Mouse (Mus musculus): ENCODE measurements around the gene Ndufaf1. TPM values are rescaled to one million over a fixed set of nuclear protein-coding genes. Genes with fewer than 3 reads are reported as not detected.
A peak's percentile ranks its signal among the peaks of the same experiment; 100 is the strongest.

The Ndufaf1 gene
- polyA plus RNA-seq (2015; fragmentation: Nextera tagmentation; extraction: Ambion mirVana) = 41.9 and 44.9 TPM in 2 replicates

DNA sequence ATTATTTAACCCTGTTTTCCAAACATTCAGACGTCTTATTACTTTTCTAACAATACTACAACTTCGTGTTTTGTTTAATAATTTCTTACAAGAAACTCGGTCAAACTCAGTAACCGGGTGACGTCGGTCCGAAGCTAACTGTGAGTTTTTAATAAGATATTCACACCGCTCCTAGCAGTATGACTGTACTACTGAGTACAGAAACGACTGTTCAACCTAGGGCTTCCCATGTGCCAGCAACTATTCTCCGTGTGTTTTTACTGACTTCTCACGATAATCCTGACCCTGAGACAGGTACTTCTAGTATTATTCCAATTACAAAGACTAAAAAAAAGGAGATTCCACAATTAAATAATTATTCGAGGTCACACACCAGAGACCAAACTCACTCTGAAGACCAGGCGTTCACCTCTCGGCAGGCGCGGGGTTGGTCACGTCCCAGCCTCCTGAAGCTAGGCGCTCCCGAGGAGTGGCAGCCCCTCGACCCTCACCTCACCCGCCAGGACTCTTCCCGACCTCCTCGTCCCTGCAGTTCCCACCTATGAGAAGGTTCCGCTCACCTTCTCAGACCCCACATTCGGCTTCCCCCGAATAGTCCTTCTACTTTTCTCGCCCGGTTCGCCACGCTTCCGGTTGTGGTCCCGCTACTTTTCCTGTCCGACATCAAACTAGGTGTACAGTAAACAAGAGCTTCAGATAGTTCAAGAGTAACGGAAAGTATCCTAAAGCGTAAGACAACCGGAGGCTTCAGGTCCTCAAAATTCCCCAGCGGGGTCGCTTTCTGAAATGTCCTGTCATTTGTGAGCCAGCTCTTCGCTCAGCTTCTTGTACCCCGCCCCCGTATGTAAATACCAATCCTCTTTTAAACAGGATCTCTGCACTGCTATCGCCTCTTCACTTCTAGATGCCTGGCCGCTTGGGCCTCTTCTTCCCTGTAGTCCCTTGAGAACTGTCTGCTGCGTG is at the start of gene Ndufaf1:
Ndufaf1 (minus strand) TSS at position 608 of the 963 bp plus-strand sequence.
- H3K4me2 ChIP-seq (ENCODE audit: low read length) = peak within 1 kb of the TSS; percentile 86
- no peak within 1 kb of the TSS for H3K27ac ChIP-seq (ENCODE audit: low read depth, low read length)
- H3K9me3 ChIP-seq (ENCODE audit: control insufficient read depth, low read length) = no peaks in the 10 kb centered on the region
- peaks cover 4% of the 10 kb centered on the region; the same call in 1 of the 2 replicates for H3K36me3 ChIP-seq (ENCODE audit: control insufficient read depth, insufficient read depth, low read length)
- peaks cover 7% of the 10 kb centered on the region for H3K4me1 ChIP-seq (ENCODE audit: control insufficient read depth, insufficient read depth, low read depth, low read length)
- no peaks in the 10 kb centered on the region for H3K27me3 ChIP-seq (replicated peaks; ENCODE audit: control insufficient read depth, insufficient read depth, low read length)
- H3K9ac ChIP-seq (ENCODE audit: low read depth, low read length) = peak within 1 kb of the TSS; percentile 85
- peak within 1 kb of the TSS; percentile 79 for H3K4me3 ChIP-seq (ENCODE audit: low read length)
- ATAC-seq = peak; percentile 96
- 2% methylated on average over 44 of the region's 44 CpGs for WGBS

DNA sequence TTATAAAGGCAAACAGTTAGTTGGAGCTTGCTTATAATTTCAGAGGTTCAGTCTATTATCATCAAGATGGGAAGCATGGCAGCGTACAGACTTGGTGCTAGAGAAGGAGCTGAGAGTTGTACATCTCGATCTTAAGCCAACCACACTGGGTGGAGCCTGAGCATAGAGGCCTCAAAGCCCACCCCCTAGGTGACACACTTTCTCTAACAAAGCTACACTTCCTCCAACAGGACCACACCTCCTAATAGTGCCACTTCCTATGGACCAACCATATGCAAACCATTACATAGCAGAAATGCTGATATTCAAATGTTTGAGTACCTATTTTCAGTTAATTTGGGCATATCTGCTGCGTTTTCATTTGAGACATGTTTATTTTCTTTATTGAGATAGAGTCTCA is 47.4 kb upstream of the Ndufaf1 start:
- Histone ChIP-seq H3K27ac (ENCODE audit: low read depth, low read length) (no peak overlapping the region), H3K36me3 (ENCODE audit: control insufficient read depth, insufficient read depth, low read length) (peaks cover 21% of the 10 kb centered on the region), H3K9ac (ENCODE audit: low read depth, low read length) (no peak overlapping the region), H3K9me3 (ENCODE audit: control insufficient read depth, low read length) (no peaks in the 10 kb centered on the region), H3K27me3 (replicated peaks; ENCODE audit: control insufficient read depth, insufficient read depth, low read length) (no peaks in the 10 kb centered on the region), H3K4me3 (ENCODE audit: low read length) (no peak overlapping the region), H3K4me1 (ENCODE audit: control insufficient read depth, insufficient read depth, low read depth, low read length) (no peaks in the 10 kb centered on the region), H3K4me2 (ENCODE audit: low read length) (no peak overlapping the region)
- WGBS = 95% methylated on average over 3 of the region's 3 CpGs
- ATAC-seq = no peak

DNA sequence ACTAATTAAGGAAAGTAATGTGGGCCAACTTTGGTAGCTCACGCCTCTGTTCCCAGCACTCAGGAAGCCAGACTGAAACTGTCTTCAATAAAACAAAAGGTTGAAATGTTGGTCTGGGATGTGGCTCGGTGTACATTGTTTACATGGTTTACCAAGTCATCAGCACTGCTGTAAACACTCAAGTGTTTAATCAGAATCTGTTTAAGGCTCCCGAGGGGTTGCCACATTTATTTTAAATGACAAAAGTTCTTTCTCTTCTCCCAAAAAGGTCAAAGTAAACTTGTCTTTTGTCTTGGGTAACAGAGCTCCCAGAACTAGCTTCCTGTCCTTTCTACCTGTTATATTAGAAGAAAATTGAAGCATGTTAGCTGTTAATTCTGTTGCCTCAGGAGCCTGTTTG is 45.0 kb upstream of the Ndufaf1 start:
- no peaks in the 10 kb centered on the region for H3K4me1 ChIP-seq (ENCODE audit: control insufficient read depth, insufficient read depth, low read depth, low read length)
- no peak for ATAC-seq
- H3K4me2 ChIP-seq (ENCODE audit: low read length) = no peak overlapping the region
- H3K4me3 ChIP-seq (ENCODE audit: low read length) = no peak overlapping the region
- H3K36me3 ChIP-seq (ENCODE audit: control insufficient read depth, insufficient read depth, low read length) = peaks cover 18% of the 10 kb centered on the region
- H3K27me3 ChIP-seq (replicated peaks; ENCODE audit: control insufficient read depth, insufficient read depth, low read length) = no peaks in the 10 kb centered on the region
- 88% methylated on average over 3 of the region's 3 CpGs for WGBS
- no peak overlapping the region for H3K27ac ChIP-seq (ENCODE audit: low read depth, low read length)
- no peak overlapping the region for H3K9ac ChIP-seq (ENCODE audit: low read depth, low read length)
- no peaks in the 10 kb centered on the region for H3K9me3 ChIP-seq (ENCODE audit: control insufficient read depth, low read length)

DNA sequence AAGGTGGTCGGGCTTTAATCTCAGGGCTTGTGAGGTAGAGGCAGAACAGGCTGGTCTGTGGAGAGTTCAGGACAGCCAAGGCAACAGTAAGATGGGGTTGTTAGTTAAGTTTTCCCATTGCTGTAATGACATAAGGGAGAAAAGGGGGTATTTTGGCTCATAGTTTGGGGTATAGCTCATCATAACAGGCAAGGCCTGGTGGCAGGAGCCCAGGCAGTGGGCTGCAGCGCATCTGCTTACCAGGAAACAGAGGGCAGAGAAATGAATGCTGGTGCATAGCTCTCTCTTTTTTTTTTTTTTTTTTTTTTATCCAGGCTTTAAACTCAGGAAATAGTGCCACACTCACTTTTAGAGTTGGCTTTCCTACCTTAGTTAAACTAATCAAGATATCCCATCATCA is 40.5 kb upstream of the Ndufaf1 start:
- H3K9me3 ChIP-seq (ENCODE audit: control insufficient read depth, low read length) = no peaks in the 10 kb centered on the region
- H3K9ac ChIP-seq (ENCODE audit: low read depth, low read length) = no peak overlapping the region
- peaks cover 12% of the 10 kb centered on the region; the same call in 1 of the 2 replicates for H3K36me3 ChIP-seq (ENCODE audit: control insufficient read depth, insufficient read depth, low read length)
- H3K4me2 ChIP-seq (ENCODE audit: low read length) = no peak overlapping the region
- H3K4me1 ChIP-seq (ENCODE audit: control insufficient read depth, insufficient read depth, low read depth, low read length) = no peaks in the 10 kb centered on the region
- WGBS = 96% methylated on average over 2 of the region's 2 CpGs
- no peak overlapping the region for H3K27ac ChIP-seq (ENCODE audit: low read depth, low read length)
- no peak overlapping the region for H3K4me3 ChIP-seq (ENCODE audit: low read length)
- no peak for ATAC-seq
- H3K27me3 ChIP-seq (replicated peaks; ENCODE audit: control insufficient read depth, insufficient read depth, low read length) = no peaks in the 10 kb centered on the region

DNA sequence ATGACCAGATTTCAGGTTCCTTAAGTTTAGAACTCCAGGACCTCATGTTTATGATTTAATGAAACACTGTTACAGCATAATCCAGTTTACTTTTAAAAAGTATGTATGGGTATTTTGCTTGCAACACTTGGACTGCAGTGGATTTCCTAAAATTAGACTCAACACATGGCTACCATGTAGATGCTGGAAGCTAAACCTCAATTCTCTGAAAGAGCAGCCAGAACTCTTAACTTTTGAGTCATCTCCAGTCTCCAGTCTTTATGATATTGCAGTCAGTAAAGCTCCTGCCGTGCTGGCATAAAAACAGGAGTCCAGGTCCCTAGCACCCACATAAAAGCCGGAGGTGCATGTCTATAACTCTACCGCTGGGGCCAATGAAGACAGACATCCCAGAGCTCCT is 37.3 kb upstream of the Ndufaf1 start:
- Histone ChIP-seq H3K27me3 (replicated peaks; ENCODE audit: control insufficient read depth, insufficient read depth, low read length) (no peaks in the 10 kb centered on the region), H3K9me3 (ENCODE audit: control insufficient read depth, low read length) (no peaks in the 10 kb centered on the region), H3K27ac (ENCODE audit: low read depth, low read length) (no peak overlapping the region), H3K9ac (ENCODE audit: low read depth, low read length) (no peak overlapping the region), H3K4me3 (ENCODE audit: low read length) (no peak overlapping the region), H3K4me2 (ENCODE audit: low read length) (no peak overlapping the region), H3K36me3 (ENCODE audit: control insufficient read depth, insufficient read depth, low read length) (no peaks in the 10 kb centered on the region), H3K4me1 (ENCODE audit: control insufficient read depth, insufficient read depth, low read depth, low read length) (no peaks in the 10 kb centered on the region)
- WGBS = 100% methylated on average over 3 of the region's 3 CpGs
- ATAC-seq = no peak

DNA sequence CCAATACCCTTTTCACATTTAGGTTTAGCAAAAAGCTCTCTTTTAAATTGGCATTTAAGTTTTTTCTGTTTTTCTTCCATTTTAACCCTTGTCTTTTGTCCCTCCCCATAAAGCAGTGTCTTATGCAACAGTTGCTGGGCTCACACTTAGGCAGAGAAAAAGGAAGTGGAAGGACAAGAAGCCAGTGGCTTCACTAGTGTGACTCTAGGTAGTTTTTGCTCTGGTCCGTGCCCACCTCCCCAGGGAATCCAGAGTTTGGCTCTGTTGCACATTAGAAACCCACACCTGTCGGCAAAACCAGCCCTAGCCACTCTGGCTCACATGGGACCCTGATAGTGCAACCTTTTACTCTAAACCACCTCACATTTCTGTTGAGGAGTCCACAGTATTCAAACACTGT is 35.8 kb upstream of the Ndufaf1 start:
- H3K4me1 ChIP-seq (ENCODE audit: control insufficient read depth, insufficient read depth, low read depth, low read length) = no peaks in the 10 kb centered on the region
- ATAC-seq = no peak
- no peak overlapping the region for H3K4me3 ChIP-seq (ENCODE audit: low read length)
- 79% methylated on average over 2 of the region's 2 CpGs for WGBS
- H3K4me2 ChIP-seq (ENCODE audit: low read length) = no peak overlapping the region
- no peak overlapping the region for H3K27ac ChIP-seq (ENCODE audit: low read depth, low read length)
- no peaks in the 10 kb centered on the region for H3K9me3 ChIP-seq (ENCODE audit: control insufficient read depth, low read length)
- H3K27me3 ChIP-seq (replicated peaks; ENCODE audit: control insufficient read depth, insufficient read depth, low read length) = no peaks in the 10 kb centered on the region
- no peak overlapping the region for H3K9ac ChIP-seq (ENCODE audit: low read depth, low read length)
- H3K36me3 ChIP-seq (ENCODE audit: control insufficient read depth, insufficient read depth, low read length) = no peaks in the 10 kb centered on the region

DNA sequence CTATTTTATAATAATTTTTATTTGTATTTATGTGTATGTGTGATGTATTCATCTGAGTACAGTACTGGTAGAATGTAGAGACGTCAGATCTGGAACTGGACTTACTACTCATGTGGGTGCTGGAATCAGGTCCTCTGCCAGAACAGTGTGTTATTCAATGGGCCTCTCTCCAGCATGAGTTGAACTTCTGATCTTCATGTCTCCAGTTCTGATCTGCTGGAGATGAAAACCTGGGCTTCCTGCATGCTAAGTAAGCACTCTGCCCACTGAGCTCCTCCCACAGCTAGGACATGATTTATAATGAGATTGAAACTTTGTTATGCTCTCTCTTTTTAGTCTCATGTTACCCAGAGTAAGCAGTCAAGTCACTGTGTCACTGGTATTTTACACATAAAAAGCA is 33.5 kb upstream of the Ndufaf1 start:
- no peaks in the 10 kb centered on the region for H3K4me1 ChIP-seq (ENCODE audit: control insufficient read depth, insufficient read depth, low read depth, low read length)
- no peak overlapping the region for H3K9ac ChIP-seq (ENCODE audit: low read depth, low read length)
- H3K4me2 ChIP-seq (ENCODE audit: low read length) = no peak overlapping the region
- WGBS = 89% methylated on average over 1 of the region's 1 CpGs
- H3K27ac ChIP-seq (ENCODE audit: low read depth, low read length) = no peak overlapping the region
- no peak overlapping the region for H3K4me3 ChIP-seq (ENCODE audit: low read length)
- no peak for ATAC-seq
- no peaks in the 10 kb centered on the region for H3K9me3 ChIP-seq (ENCODE audit: control insufficient read depth, low read length)
- no peaks in the 10 kb centered on the region for H3K36me3 ChIP-seq (ENCODE audit: control insufficient read depth, insufficient read depth, low read length)
- no peaks in the 10 kb centered on the region for H3K27me3 ChIP-seq (replicated peaks; ENCODE audit: control insufficient read depth, insufficient read depth, low read length)

DNA sequence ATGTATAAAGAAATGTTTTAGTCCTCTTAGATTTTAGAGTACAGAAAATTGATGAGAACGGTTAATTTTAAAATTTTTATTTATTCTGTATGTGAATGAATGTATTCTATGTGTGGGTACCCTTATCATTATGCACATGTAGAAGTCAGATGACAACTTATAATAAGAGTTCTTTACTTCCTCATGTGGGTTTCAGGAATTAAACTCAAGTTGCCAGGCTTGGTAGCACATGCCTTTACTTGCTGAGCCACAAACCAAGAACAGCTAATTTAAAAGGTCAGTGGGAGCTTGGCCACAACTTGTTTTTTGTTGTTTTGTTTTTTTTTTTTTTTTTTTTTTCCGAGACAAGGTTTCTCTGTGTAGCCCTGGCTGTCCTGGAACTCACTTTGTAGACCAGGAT is 32.2 kb upstream of the Ndufaf1 start:
- WGBS = 93% methylated on average over 2 of the region's 2 CpGs
- Histone ChIP-seq H3K27ac (ENCODE audit: low read depth, low read length) (no peak overlapping the region), H3K9ac (ENCODE audit: low read depth, low read length) (no peak overlapping the region), H3K36me3 (ENCODE audit: control insufficient read depth, insufficient read depth, low read length) (no peaks in the 10 kb centered on the region), H3K4me2 (ENCODE audit: low read length) (no peak overlapping the region), H3K4me3 (ENCODE audit: low read length) (no peak overlapping the region), H3K27me3 (replicated peaks; ENCODE audit: control insufficient read depth, insufficient read depth, low read length) (no peaks in the 10 kb centered on the region), H3K4me1 (ENCODE audit: control insufficient read depth, insufficient read depth, low read depth, low read length) (no peaks in the 10 kb centered on the region), H3K9me3 (ENCODE audit: control insufficient read depth, low read length) (no peaks in the 10 kb centered on the region)
- ATAC-seq = no peak

DNA sequence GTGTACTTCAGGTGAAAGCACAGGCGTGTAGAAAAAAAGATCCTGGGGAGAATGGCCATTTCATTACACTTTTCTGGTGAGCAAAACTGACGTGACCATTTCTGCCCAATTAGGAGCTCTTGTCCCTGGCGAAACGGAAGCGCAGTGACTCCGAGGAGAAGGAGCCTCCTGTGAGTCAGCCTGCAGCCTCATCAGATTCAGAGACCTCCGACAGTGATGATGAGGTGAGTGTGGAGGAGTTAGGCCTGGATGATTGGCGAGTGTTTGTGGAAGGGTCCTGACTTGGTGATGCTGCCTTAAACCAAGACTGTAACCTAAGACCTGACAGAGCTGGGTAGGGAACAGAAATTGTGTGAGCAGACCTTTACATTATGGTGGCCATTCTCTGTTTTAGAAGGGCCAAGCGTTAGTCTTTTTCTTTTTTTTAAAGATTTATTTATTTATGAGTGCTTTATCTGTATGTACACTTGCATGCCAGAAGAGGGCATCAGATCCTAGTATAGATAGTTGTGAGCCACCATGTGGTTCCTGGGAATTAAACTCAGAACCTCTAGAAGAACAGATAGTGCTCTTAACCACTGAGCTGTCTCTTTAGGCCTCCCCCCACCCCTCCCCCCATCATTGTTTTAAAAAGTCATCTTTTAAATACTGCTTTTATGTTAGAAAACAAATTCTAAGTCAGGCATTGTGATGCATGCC is 29.5 kb upstream of the Ndufaf1 start:
- H3K9me3 ChIP-seq (ENCODE audit: control insufficient read depth, low read length) = no peaks in the 10 kb centered on the region
- H3K36me3 ChIP-seq (ENCODE audit: control insufficient read depth, insufficient read depth, low read length) = no peaks in the 10 kb centered on the region
- H3K4me1 ChIP-seq (ENCODE audit: control insufficient read depth, insufficient read depth, low read depth, low read length) = no peaks in the 10 kb centered on the region
- H3K27ac ChIP-seq (ENCODE audit: low read depth, low read length) = no peak overlapping the region
- no peak overlapping the region for H3K4me3 ChIP-seq (ENCODE audit: low read length)
- 84% methylated on average over 9 of the region's 9 CpGs for WGBS
- H3K9ac ChIP-seq (ENCODE audit: low read depth, low read length) = no peak overlapping the region
- no peak overlapping the region for H3K4me2 ChIP-seq (ENCODE audit: low read length)
- ATAC-seq = no peak; the same call in 1 of the 2 replicates
- no peaks in the 10 kb centered on the region for H3K27me3 ChIP-seq (replicated peaks; ENCODE audit: control insufficient read depth, insufficient read depth, low read length)
